Mouse (Mus musculus) liver, adult 2 months (tissue): Measurements from ENCODE around the gene Lmf1.

Experiments used
- CTCF ChIP-seq: fragments of 200-500 bp; IDR thresholded peaks from 2 replicates; pipeline ENCODE4 v1.5.1; 2011; ENCODE audit warnings: low read depth, low read length, control low read depth
- POLR2A ChIP-seq: fragments of 200-500 bp; IDR thresholded peaks from 2 replicates; pipeline ENCODE4 v1.6.1; 2011; ENCODE audit warnings: low read length, control low read depth; ENCODE audit not compliant: insufficient read depth; ENCODE audit errors: extremely low read depth

DNA sequence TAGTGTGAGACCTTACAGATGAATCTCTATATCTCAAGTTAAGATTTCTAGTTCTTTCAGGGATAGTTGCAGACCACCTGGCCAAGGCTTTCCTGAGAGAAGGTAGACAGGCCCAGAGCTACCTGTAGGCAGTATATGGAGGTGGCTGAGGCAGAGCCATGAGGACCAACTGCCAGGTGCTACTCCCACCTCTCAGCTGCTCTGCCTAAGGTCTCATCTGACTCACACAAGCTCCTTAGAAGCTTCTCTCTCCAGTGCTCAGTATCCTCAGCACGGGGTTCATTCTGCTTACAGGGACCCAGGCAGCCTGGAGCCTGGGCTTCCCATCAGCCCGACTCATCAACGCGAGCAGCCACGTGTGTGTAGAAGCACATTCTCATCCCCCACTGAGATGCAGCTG, 51.4 kb downstream of the Lmf1 start:
- TF ChIP-seq CTCF, result no peak
- TF ChIP-seq POLR2A, result no peak
